Mouse (Mus musculus): ENCODE measurements around the gene Elmo1. TPM values are rescaled to one million over a fixed set of nuclear protein-coding genes. Genes with fewer than 3 reads are reported as not detected.

Gene Elmo1
- polyA plus RNA-seq, 1 experiment from 2014 or later, result 38.3 TPM

DNA sequence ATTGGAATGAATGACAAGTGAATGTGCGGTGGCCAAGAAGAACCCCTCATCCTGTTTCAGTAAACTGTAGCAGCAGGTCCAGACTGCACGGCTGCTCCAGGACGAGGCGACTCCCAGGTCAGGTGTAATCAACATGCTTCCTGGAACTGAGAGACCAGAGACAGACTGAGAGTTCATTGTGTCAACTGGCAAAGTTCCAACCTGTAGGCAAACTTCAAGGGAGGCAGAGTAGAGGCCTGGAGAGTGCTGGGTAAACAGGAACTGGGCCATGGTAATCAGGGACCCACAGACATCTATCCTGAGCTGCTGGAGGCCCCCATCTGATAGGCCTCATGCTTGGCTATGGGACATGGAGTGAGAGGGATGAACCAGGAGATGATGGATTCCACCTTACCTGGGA, 57.3 kb downstream of the Elmo1 start:
- no peaks in the 10 kb centered on the region for H3K36me3 ChIP-seq (ENCODE audit: control insufficient read depth, insufficient read depth, low read length)
- no peak overlapping the region for H3K27ac ChIP-seq (replicated peaks; ENCODE audit: low read depth, low read length)
- H3K4me1 ChIP-seq (ENCODE audit: control insufficient read depth, insufficient read depth, low read length), result no peaks in the 10 kb centered on the region
- ATAC-seq (ENCODE audit: low FRiP score, low TSS enrichment), result no peak
- H3K4me3 ChIP-seq (replicated peaks; ENCODE audit: low read depth, low read length), result no peak overlapping the region
- WGBS, result 96% methylated on average over 4 of the region's 4 CpGs
- H3K9me3 ChIP-seq (ENCODE audit: control insufficient read depth, low read length), result no peaks in the 10 kb centered on the region
- no peak overlapping the region for H3K4me2 ChIP-seq (ENCODE audit: low read length)
- no peak overlapping the region for H3K9ac ChIP-seq (replicated peaks; ENCODE audit: low read length)
- H3K27me3 ChIP-seq (ENCODE audit: control insufficient read depth, insufficient read depth, low read length), result no peaks in the 10 kb centered on the region
- DNase-seq, result no peak

DNA sequence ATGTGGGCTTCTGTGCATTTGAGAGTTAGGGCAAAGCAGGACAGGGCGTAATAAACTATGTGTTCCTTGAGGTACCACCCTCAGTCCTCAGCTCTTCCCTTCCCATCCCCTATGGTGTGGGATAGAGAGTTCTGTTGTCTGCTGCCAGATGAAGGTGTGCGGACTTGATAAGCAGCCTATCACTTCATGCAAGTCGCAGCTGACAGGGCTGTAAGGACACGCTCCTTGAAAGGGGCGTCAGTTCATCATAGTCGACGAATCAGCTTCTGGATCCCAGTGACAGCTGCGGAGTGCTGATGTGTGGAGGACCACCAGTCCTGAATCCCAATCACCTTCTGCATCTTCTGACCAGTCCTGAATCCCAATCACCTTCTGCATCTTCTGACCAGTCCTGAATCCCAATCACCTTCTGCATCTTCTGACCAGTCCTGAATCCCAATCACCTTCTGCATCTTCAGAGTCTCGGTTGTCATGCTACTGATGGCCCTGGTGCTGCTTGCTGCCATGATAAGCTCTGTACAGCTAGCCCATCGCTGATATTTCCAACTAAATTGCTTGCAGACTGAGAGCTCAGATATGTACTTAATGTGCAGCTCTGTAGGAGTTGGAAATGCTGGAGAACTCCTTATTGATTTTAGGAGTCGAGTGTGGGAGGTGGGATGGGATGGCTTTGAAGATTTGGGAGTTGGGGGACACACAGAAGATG, 59.9 kb downstream of the Elmo1 start:
- Histone ChIP-seq H3K4me1 (ENCODE audit: control insufficient read depth, insufficient read depth, low read length) (no peaks in the 10 kb centered on the region), H3K9ac (replicated peaks; ENCODE audit: low read length) (no peak overlapping the region), H3K36me3 (ENCODE audit: control insufficient read depth, insufficient read depth, low read length) (no peaks in the 10 kb centered on the region), H3K9me3 (ENCODE audit: control insufficient read depth, low read length) (no peaks in the 10 kb centered on the region), H3K27me3 (ENCODE audit: control insufficient read depth, insufficient read depth, low read length) (no peaks in the 10 kb centered on the region), H3K27ac (replicated peaks; ENCODE audit: low read depth, low read length) (no peak overlapping the region), H3K4me2 (ENCODE audit: low read length) (no peak overlapping the region), H3K4me3 (replicated peaks; ENCODE audit: low read depth, low read length) (no peak overlapping the region)
- DNase-seq (no peak), ATAC-seq (ENCODE audit: low FRiP score, low TSS enrichment) (no peak)
- WGBS, result 84% methylated on average over 11 of the region's 11 CpGs

DNA sequence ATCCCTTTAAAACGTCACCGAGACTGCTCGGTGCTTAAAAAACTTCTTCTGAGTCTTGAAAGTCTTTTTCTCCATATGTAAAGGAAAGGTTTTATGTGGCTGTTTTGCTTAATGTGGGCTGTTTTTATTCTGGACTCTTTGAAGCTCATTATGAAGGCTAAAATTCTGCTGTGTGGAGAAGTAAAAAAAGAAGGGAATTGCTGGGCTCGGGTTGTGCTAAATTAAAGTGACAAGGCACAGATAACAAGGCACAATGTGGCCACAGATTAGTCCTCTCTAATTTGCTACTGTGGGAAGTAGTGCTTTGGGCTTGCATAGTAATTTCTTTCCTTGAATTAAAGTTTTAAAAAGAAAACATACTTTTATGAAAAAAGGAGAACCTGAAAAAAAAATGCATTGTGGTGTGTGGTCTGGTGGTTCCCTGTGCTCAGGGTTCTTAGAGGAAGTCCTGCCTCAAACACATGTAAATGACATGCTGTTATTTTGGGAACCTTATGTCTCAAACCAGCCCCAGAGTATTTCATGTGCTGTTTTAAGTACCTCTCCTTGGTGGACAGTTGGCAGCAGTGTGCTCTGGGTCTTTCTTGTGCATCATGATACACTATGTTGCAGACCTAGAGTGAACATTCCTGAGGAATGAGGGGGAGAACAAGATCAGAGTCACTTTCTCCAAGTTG, 61.0 kb downstream of the Elmo1 start:
- H3K4me2 ChIP-seq (ENCODE audit: low read length), result no peak overlapping the region
- H3K9ac ChIP-seq (replicated peaks; ENCODE audit: low read length), result no peak overlapping the region
- WGBS, result 65% methylated on average over 4 of the region's 4 CpGs
- H3K4me3 ChIP-seq (replicated peaks; ENCODE audit: low read depth, low read length), result no peak overlapping the region
- no peaks in the 10 kb centered on the region for H3K9me3 ChIP-seq (ENCODE audit: control insufficient read depth, low read length)
- H3K27ac ChIP-seq (replicated peaks; ENCODE audit: low read depth, low read length), result no peak overlapping the region
- no peaks in the 10 kb centered on the region for H3K27me3 ChIP-seq (ENCODE audit: control insufficient read depth, insufficient read depth, low read length)
- DNase-seq (no peak), ATAC-seq (ENCODE audit: low FRiP score, low TSS enrichment) (no peak)
- H3K4me1 ChIP-seq (ENCODE audit: control insufficient read depth, insufficient read depth, low read length), result no peaks in the 10 kb centered on the region
- H3K36me3 ChIP-seq (ENCODE audit: control insufficient read depth, insufficient read depth, low read length), result no peaks in the 10 kb centered on the region

DNA sequence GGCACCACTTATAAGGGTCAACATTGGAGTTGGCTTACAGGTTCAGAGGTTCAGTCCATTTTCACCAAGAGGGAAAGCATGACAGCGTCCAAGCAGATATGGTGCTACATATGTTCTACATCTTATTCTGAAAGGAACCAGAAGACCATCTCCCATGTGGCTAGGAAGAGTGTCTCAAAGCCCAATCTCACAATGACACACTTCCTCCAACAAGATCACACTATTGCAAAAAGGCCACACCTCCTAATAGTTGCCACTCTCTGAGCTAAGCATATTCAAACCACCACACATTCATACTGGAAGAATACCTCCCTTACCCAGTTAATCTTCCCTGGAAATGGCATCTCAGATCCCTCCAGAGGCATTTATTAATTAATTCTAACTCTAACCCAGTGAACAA, 66.7 kb downstream of the Elmo1 start:
- ATAC-seq (ENCODE audit: low FRiP score, low TSS enrichment) (no peak), DNase-seq (no peak)
- H3K4me1 ChIP-seq (ENCODE audit: control insufficient read depth, insufficient read depth, low read length), result no peaks in the 10 kb centered on the region
- 94% methylated on average over 1 of the region's 1 CpGs for WGBS
- H3K4me2 ChIP-seq (ENCODE audit: low read length), result no peak overlapping the region
- H3K9me3 ChIP-seq (ENCODE audit: control insufficient read depth, low read length), result no peaks in the 10 kb centered on the region
- no peaks in the 10 kb centered on the region for H3K36me3 ChIP-seq (ENCODE audit: control insufficient read depth, insufficient read depth, low read length)
- H3K27me3 ChIP-seq (ENCODE audit: control insufficient read depth, insufficient read depth, low read length), result no peaks in the 10 kb centered on the region
- no peak overlapping the region for H3K9ac ChIP-seq (replicated peaks; ENCODE audit: low read length)
- no peak overlapping the region for H3K27ac ChIP-seq (replicated peaks; ENCODE audit: low read depth, low read length)
- no peak overlapping the region for H3K4me3 ChIP-seq (replicated peaks; ENCODE audit: low read depth, low read length)

DNA sequence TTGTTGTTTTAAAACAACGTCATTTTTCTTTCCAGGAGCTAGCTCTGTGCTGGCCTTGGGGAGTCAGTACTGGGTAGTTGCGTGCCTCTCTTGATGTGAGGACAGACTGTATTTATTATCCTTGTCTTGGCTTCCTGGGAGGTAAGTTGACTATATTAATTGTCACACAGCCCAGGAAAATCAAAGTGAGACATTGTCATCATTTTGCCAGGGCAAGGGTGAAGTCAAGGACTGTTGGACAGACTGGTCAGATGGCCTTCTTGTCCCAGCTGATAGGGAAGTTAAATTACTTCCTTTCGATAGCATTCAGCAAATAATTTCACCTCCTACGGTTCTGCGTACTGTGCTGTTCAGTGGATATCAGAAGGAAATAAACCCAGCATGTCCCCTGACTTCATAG, 67.1 kb downstream of the Elmo1 start:
- H3K27me3 ChIP-seq (ENCODE audit: control insufficient read depth, insufficient read depth, low read length), result no peaks in the 10 kb centered on the region
- ATAC-seq (ENCODE audit: low FRiP score, low TSS enrichment) (no peak), DNase-seq (no peak)
- H3K4me2 ChIP-seq (ENCODE audit: low read length), result no peak overlapping the region
- no peak overlapping the region for H3K9ac ChIP-seq (replicated peaks; ENCODE audit: low read length)
- H3K4me3 ChIP-seq (replicated peaks; ENCODE audit: low read depth, low read length), result no peak overlapping the region
- no peaks in the 10 kb centered on the region for H3K36me3 ChIP-seq (ENCODE audit: control insufficient read depth, insufficient read depth, low read length)
- 91% methylated on average over 5 of the region's 5 CpGs for WGBS
- H3K4me1 ChIP-seq (ENCODE audit: control insufficient read depth, insufficient read depth, low read length), result no peaks in the 10 kb centered on the region
- H3K27ac ChIP-seq (replicated peaks; ENCODE audit: low read depth, low read length), result no peak overlapping the region
- H3K9me3 ChIP-seq (ENCODE audit: control insufficient read depth, low read length), result no peaks in the 10 kb centered on the region

DNA sequence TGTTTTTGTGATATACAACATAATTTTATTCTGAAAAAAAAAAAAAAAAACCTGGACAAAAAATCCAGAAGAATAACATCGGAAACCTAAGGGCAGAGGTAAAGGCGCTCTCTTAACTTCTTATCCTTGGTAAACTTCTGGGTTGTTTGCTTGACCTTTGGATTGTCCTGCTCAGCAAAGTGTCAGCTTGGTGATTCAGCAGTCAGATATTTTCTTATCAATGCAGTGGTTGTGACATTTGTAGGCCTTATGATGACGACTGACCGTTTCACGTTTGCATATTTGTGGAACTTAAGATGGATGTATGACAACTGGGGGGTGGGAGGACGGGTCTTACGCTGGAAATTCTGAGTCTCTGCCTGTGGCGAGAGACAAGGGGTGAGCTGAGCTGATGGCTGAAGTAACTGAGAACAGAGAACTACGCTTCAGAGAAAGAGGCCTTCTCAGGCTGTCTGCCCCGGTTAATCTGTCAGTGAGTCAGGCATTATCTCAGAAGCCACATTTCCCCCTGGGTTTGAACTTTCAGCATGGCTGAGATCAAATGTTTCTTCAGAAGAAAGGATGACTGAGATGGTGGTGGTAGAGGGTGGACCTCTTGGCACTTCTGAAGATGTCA, 73.1 kb downstream of the Elmo1 start:
- Histone ChIP-seq H3K27me3 (ENCODE audit: control insufficient read depth, insufficient read depth, low read length) (no peaks in the 10 kb centered on the region), H3K4me3 (replicated peaks; ENCODE audit: low read depth, low read length) (no peak overlapping the region), H3K27ac (replicated peaks; ENCODE audit: low read depth, low read length) (no peak overlapping the region), H3K4me2 (ENCODE audit: low read length) (no peak overlapping the region), H3K9ac (replicated peaks; ENCODE audit: low read length) (no peak overlapping the region), H3K4me1 (ENCODE audit: control insufficient read depth, insufficient read depth, low read length) (no peaks in the 10 kb centered on the region), H3K36me3 (ENCODE audit: control insufficient read depth, insufficient read depth, low read length) (no peaks in the 10 kb centered on the region), H3K9me3 (ENCODE audit: control insufficient read depth, low read length) (no peaks in the 10 kb centered on the region)
- no peak for DNase-seq
- 88% methylated on average over 10 of the region's 10 CpGs for WGBS
- no peak for ATAC-seq (ENCODE audit: low FRiP score, low TSS enrichment)

DNA sequence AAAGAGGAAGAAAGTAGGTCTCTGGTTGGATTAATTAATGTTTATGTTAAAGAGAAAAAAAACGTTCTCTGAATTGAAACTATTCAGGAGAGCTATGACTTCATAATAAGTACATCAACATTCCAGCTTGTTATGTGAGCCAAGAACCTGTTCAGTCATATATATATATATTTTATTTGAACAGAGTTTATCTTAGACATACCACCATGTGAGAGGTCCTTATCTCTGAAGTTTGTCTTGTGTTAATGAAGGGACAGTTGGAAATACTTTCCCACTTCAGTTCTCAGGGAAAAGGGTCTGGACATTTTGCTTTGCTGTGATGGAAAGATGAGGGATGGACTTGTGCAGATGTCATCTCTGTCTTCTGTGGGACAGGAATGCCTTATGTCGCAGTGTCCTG, 74.4 kb downstream of the Elmo1 start:
- Histone ChIP-seq H3K9ac (replicated peaks; ENCODE audit: low read length) (no peak overlapping the region), H3K27ac (replicated peaks; ENCODE audit: low read depth, low read length) (no peak overlapping the region), H3K27me3 (ENCODE audit: control insufficient read depth, insufficient read depth, low read length) (no peaks in the 10 kb centered on the region), H3K9me3 (ENCODE audit: control insufficient read depth, low read length) (no peaks in the 10 kb centered on the region), H3K4me1 (ENCODE audit: control insufficient read depth, insufficient read depth, low read length) (no peaks in the 10 kb centered on the region), H3K4me2 (ENCODE audit: low read length) (no peak overlapping the region), H3K4me3 (replicated peaks; ENCODE audit: low read depth, low read length) (no peak overlapping the region), H3K36me3 (ENCODE audit: control insufficient read depth, insufficient read depth, low read length) (no peaks in the 10 kb centered on the region)
- DNase-seq (no peak), ATAC-seq (ENCODE audit: low FRiP score, low TSS enrichment) (no peak)
- 90% methylated on average over 2 of the region's 2 CpGs for WGBS

DNA sequence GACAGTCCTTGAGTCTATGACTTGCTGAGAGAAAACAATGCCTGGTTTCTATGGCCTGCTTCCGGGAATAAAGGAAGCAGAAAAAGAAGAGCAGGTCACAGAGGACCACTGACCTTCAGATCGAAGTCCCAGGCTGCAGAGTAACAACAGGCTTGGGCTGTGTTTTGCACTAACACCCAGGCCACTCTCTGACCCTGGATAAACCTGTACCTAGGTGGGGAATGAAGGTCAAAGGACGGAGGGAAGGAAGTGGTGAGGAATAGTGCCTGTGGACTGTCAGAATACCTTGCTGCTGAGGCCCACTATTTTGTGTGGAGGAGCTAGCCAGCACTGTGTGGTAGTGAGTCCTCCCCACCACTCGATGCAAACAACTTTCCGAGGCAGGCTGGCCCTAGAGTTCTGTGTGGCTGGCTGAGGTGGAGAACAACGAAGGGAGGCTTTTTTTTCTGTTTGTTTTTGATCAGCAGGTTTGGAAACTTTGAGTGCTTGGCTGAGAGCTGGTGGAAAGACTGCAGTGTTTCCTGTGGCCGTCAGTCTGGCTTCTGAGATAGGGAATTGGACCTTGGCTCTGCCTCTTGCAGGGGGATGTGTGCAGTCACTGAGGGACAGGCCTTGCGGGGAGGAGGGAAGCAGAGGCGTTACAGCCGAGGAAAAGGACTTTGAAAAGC, 83.7 kb downstream of the Elmo1 start:
- ATAC-seq (ENCODE audit: low FRiP score, low TSS enrichment) (no peak), DNase-seq (no peak)
- Histone ChIP-seq H3K4me1 (ENCODE audit: control insufficient read depth, insufficient read depth, low read length) (no peaks in the 10 kb centered on the region), H3K9me3 (ENCODE audit: control insufficient read depth, low read length) (no peaks in the 10 kb centered on the region), H3K4me2 (ENCODE audit: low read length) (no peak overlapping the region), H3K27ac (replicated peaks; ENCODE audit: low read depth, low read length) (no peak overlapping the region), H3K27me3 (ENCODE audit: control insufficient read depth, insufficient read depth, low read length) (no peaks in the 10 kb centered on the region), H3K36me3 (ENCODE audit: control insufficient read depth, insufficient read depth, low read length) (no peaks in the 10 kb centered on the region), H3K9ac (replicated peaks; ENCODE audit: low read length) (no peak overlapping the region), H3K4me3 (replicated peaks; ENCODE audit: low read depth, low read length) (no peak overlapping the region)
- 34% methylated on average over 10 of the region's 10 CpGs for WGBS
